In genomic region chrX:13489761-13490160, GRCm38 (mm10) we compare ENCODE assay signal across 25 mouse cellular contexts. TPM values are rescaled to one million over a fixed set of nuclear protein-coding genes. Genes with fewer than 3 reads are reported as not detected.
A peak's percentile ranks its signal among the peaks of the same experiment; 100 is the strongest.
DNase-seq lines count a peak whose midpoint lies in the region; ATAC-seq and TF ChIP-seq lines count a peak whose summit lies in the region.
"Had no signal": no experiment of that assay in that cellular context is flagged by ENCODE, and none has a peak within 500 bp of the region (broad histone marks: within the 10 kb centered on the region; RNA-seq: fewer than 3 reads in every experiment).

No protein-coding gene starts in this region.

- peak; percentile 78 for ATAC-seq in liver, embryonic 11.5 days (replicated peaks; ENCODE audit: low FRiP score)
- peak; percentile 88 for ATAC-seq in liver, embryonic 13.5 days (ENCODE audit: low read depth)
- peak; percentile 48; the same call in 1 of the 2 replicates for ATAC-seq in liver, postnatal 0 days
- ATAC-seq: activated CD4-positive, CD25-positive, alpha-beta regulatory T cell, adult 4 months; forebrain, embryonic 16.5 days; hindbrain, embryonic 16.5 days; Patski had no signal

- WGBS in liver, embryonic 11.5 days, result 67% methylated on average over 1 of the region's 1 CpGs
- WGBS in liver, embryonic 13.5 days (ENCODE audit: insufficient replicate concordance), result 19% methylated on average over 1 of the region's 1 CpGs
- 47% methylated on average over 1 of the region's 1 CpGs for WGBS in liver, postnatal 0 days (ENCODE audit: insufficient replicate concordance)

- H3K4me3 ChIP-seq in liver, embryonic 11.5 days (ENCODE audit: low read depth, low read length), result no peak overlapping the region
- no peak overlapping the region for H3K4me3 ChIP-seq in liver, embryonic 13.5 days (replicated peaks)
- H3K4me3 ChIP-seq in liver, postnatal 0 days (ENCODE audit: low read depth, low read length), result no peak overlapping the region
- H3K4me3 ChIP-seq: embryonic facial prominence, embryonic 15.5 days; forebrain, embryonic 12.5 days; heart, adult 2 months; heart, embryonic 12.5 days; hindbrain, embryonic 12.5 days had no signal

- DNase-seq in liver, embryonic 11.5 days (ENCODE audit: low spot score), result no peak
- DNase-seq in liver, result no peak
- DNase-seq in liver, embryonic 13.5 days, result peak; percentile 7
- DNase-seq in liver, postnatal 0 days, result no peak
- DNase-seq in adrenal gland, adult (ENCODE audit: inconsistent age in 2 of 2, low spot score in 1 of 2), result no peak
- DNase-seq in kidney, postnatal 36 days, result no peak
- DNase-seq in urinary bladder, postnatal 14 days (ENCODE audit: low spot score), result no peak
- DNase-seq: adrenal gland, adult 2 months; adrenal gland, postnatal 25 days; cerebellum, adult 11 months; cerebellum, adult 8-10 months; cerebellum, postnatal 14 days; embryo, embryonic 11 days; gastrocnemius, postnatal 10 days; heart, adult 2 months; heart, postnatal 36 days had no signal

- H3K4me1 ChIP-seq in liver, embryonic 11.5 days (replicated peaks; ENCODE audit: control insufficient read depth, insufficient read depth, low read length), result no peaks in the 10 kb centered on the region
- peaks cover 22% of the 10 kb centered on the region for H3K4me1 ChIP-seq in liver, embryonic 13.5 days (replicated peaks)
- H3K4me1 ChIP-seq in liver, postnatal 0 days (ENCODE audit: insufficient read depth), result no peaks in the 10 kb centered on the region
- H3K4me1 ChIP-seq: embryonic facial prominence, embryonic 15.5 days; forebrain, embryonic 12.5 days; heart, embryonic 12.5 days; hindbrain, embryonic 12.5 days had no signal

- no peaks in the 10 kb centered on the region for H3K36me3 ChIP-seq in liver, embryonic 11.5 days (ENCODE audit: control insufficient read depth, insufficient read depth, low read length)
- H3K36me3 ChIP-seq in liver, embryonic 13.5 days, result no peaks in the 10 kb centered on the region
- H3K36me3 ChIP-seq in liver, postnatal 0 days (replicated peaks; ENCODE audit: insufficient read depth, low read length), result no peaks in the 10 kb centered on the region
- H3K36me3 ChIP-seq: embryonic facial prominence, embryonic 15.5 days; forebrain, embryonic 12.5 days; heart, embryonic 12.5 days; hindbrain, embryonic 12.5 days had no signal

- no peak overlapping the region for H3K4me2 ChIP-seq in liver, embryonic 11.5 days
- H3K4me2 ChIP-seq in liver, embryonic 13.5 days, result no peak overlapping the region
- no peak overlapping the region for H3K4me2 ChIP-seq in liver, postnatal 0 days (ENCODE audit: low read depth, low read length)
- H3K4me2 ChIP-seq: embryonic facial prominence, embryonic 15.5 days; forebrain, embryonic 12.5 days; heart, embryonic 12.5 days; hindbrain, embryonic 12.5 days had no signal

- no peak overlapping the region for H3K9ac ChIP-seq in liver, embryonic 11.5 days (ENCODE audit: low read depth, low read length)
- H3K9ac ChIP-seq in liver, embryonic 13.5 days, result no peak overlapping the region
- no peak overlapping the region for H3K9ac ChIP-seq in liver, postnatal 0 days (replicated peaks)
- H3K9ac ChIP-seq: embryonic facial prominence, embryonic 15.5 days; forebrain, embryonic 12.5 days; heart, embryonic 12.5 days; hindbrain, embryonic 12.5 days had no signal

- peaks cover 15% of the 10 kb centered on the region for H3K27me3 ChIP-seq in liver, embryonic 11.5 days (replicated peaks; ENCODE audit: control insufficient read depth, insufficient read depth, low read length)
- peaks cover 3% of the 10 kb centered on the region; the same call in 1 of the 2 replicates for H3K27me3 ChIP-seq in liver, embryonic 13.5 days
- no peaks in the 10 kb centered on the region for H3K27me3 ChIP-seq in liver, postnatal 0 days (ENCODE audit: insufficient read depth, low read length)
- H3K27me3 ChIP-seq: embryonic facial prominence, embryonic 15.5 days had no signal

- no peak for TF ChIP-seq CTCF in liver, postnatal 0 days (IDR thresholded peaks at IDR 0.05; ENCODE audit: low read depth)

- no peaks in the 10 kb centered on the region for H3K9me3 ChIP-seq in liver, embryonic 11.5 days (ENCODE audit: control insufficient read depth, low read length)
- H3K9me3 ChIP-seq in liver, embryonic 13.5 days (replicated peaks), result no peaks in the 10 kb centered on the region
- H3K9me3 ChIP-seq in liver, postnatal 0 days (ENCODE audit: low read length), result no peaks in the 10 kb centered on the region; the same call in 1 of the 2 replicates
- H3K9me3 ChIP-seq: embryonic facial prominence, embryonic 15.5 days had no signal

- peak; percentile 36; the same call in 1 of the 2 replicates for TF ChIP-seq EP300 in liver, postnatal 0 days (IDR thresholded peaks at IDR 0.05; ENCODE audit: low read depth)

- no peak overlapping the region for H3K27ac ChIP-seq in liver, embryonic 11.5 days (ENCODE audit: low read depth, low read length)
- H3K27ac ChIP-seq in liver, embryonic 13.5 days, result no peak overlapping the region
- no peak overlapping the region for H3K27ac ChIP-seq in liver, postnatal 0 days (ENCODE audit: low read depth)
- H3K27ac ChIP-seq: embryonic facial prominence, embryonic 15.5 days; forebrain, embryonic 12.5 days; heart, adult 2 months; hindbrain, embryonic 12.5 days had no signal

RNA-seq across cellular contexts. Expression of gene Nyx, which starts 23.9 kb away (rescaled TPM):
- polyA plus RNA-seq in liver, embryonic 11.5 days (2014; fragmentation: Nextera tagmentation; extraction: Ambion mirVana), result 0.04 TPM in 1 of 2 replicates, not detected in the other
- 0.02 TPM in 1 of 2 replicates, not detected in the other for polyA plus RNA-seq in liver, embryonic 13.5 days (2015; fragmentation: Nextera tagmentation; extraction: Ambion mirVana)
- 0.02 TPM in 1 of 2 replicates, not detected in the other for polyA plus RNA-seq in liver, postnatal 0 days (2015; fragmentation: Nextera tagmentation; extraction: Ambion mirVana)
- polyA plus RNA-seq: activated CD4-positive, CD25-positive, alpha-beta regulatory T cell, adult 4 months; embryonic facial prominence, embryonic 11.5 days had no signal
